Mouse (Mus musculus) cerebellum, adult 2 months (tissue): ENCODE results near the gene Gsk3b.

ENCODE experiments used
- CTCF ChIP-seq: fragments of 200-500 bp; IDR thresholded peaks from 2 replicates; pipeline ENCODE4 v1.5.1; 2011; ENCODE audit warnings: low read depth, mild to moderate bottlenecking, control low read depth, low read length, moderate library complexity, borderline replicate concordance; ENCODE audit not compliant: insufficient read depth
- POLR2A ChIP-seq: fragments of 200-500 bp; IDR thresholded peaks from 2 replicates; pipeline ENCODE4 v1.6.1; 2011; ENCODE audit warnings: low read length, control low read depth, borderline replicate concordance; ENCODE audit not compliant: insufficient read depth

GRCm38 (mm10) chr16:38110001-38110400 lies 21.2 kb downstream of the Gsk3b start:
- no peak for TF ChIP-seq CTCF
- no peak for TF ChIP-seq POLR2A
